12 mouse cellular contexts compared by ENCODE assay signal in genomic region chr19:37340931-37341330, GRCm38 (mm10).
"Had no signal": no experiment of that assay in that cellular context is flagged by ENCODE, and none has a peak within 500 bp of the region (broad histone marks: within the 10 kb centered on the region; RNA-seq: fewer than 3 reads in every experiment).

No protein-coding gene starts in this region.

- H3K27me3 ChIP-seq: liver, embryonic 15.5 days; midbrain, embryonic 13.5 days had no signal

- H3K4me1 ChIP-seq: midbrain, embryonic 13.5 days had no signal

- DNase-seq: kidney, postnatal 10 days; kidney, postnatal 4 days; lung, adult 2 months; right cerebral cortex, postnatal 14 days; thymus, adult 18-20 months; thymus, postnatal 25 days had no signal

- H3K27ac ChIP-seq: layer of hippocampus, adult 2 months; limb, embryonic 10.5 days; liver, embryonic 15.5 days; midbrain, embryonic 13.5 days had no signal

- H3K9ac ChIP-seq: liver, embryonic 15.5 days; midbrain, embryonic 13.5 days had no signal

- H3K4me3 ChIP-seq: layer of hippocampus, adult 2 months; limb, embryonic 10.5 days; liver, embryonic 15.5 days; midbrain, embryonic 13.5 days had no signal

- H3K36me3 ChIP-seq: limb, embryonic 10.5 days; liver, embryonic 15.5 days; midbrain, embryonic 13.5 days had no signal

- ATAC-seq: lung, postnatal 0 days; midbrain, embryonic 13.5 days had no signal

- H3K9me3 ChIP-seq: limb, embryonic 10.5 days; liver, embryonic 15.5 days; midbrain, embryonic 13.5 days had no signal

- H3K4me2 ChIP-seq: liver, embryonic 11.5 days; liver, embryonic 15.5 days; midbrain, embryonic 13.5 days had no signal
